Mouse (Mus musculus): Measurements from ENCODE around the gene Uckl1. TPM values are rescaled to one million over a fixed set of nuclear protein-coding genes. Genes with fewer than 3 reads are reported as not detected.

Uckl1 gene
- total RNA-seq, 2 experiments from 2014 or later = 55.1 to 86.5 TPM

- DNase-seq = peak; percentile 1
Observed at GRCm38 (mm10) chr2:181572921-181573920, 11.5 kb downstream of the Uckl1 start.

DNA sequence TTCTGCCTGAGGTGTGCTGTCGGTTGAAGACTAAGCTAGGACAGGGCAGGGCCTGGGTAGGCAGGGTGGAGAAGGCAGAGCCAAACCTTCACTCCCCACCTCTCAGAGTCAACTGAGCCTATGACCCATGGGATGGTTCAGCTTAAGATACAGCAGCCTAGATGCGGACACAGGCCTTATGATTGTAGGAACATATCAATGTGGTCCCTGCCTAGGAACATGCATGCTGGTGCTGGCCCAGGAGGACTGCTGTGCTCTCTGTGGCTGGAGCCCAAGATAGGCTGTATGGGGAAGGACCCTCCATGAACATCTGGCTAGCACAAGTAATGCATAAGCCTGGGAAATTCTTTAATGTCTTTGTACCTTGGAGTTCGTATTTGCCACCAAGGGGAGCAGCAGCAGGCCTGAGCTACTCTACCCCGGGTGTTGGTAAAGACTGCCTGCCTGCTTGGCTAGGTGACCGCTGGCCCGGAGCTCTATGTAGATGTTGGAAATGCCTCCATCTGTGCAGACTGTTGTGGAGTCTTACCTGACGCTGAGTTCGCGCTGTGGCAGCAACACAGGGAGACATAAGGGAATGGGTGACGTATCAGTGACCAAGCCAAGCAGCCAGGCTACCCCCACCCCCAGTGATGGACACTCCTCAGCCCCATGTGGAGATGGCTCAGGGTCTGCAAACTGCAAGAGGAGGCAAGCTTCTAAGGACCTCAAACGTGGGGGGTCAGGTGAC is 12.6 kb downstream of the Uckl1 start:
- no peak for DNase-seq

DNA sequence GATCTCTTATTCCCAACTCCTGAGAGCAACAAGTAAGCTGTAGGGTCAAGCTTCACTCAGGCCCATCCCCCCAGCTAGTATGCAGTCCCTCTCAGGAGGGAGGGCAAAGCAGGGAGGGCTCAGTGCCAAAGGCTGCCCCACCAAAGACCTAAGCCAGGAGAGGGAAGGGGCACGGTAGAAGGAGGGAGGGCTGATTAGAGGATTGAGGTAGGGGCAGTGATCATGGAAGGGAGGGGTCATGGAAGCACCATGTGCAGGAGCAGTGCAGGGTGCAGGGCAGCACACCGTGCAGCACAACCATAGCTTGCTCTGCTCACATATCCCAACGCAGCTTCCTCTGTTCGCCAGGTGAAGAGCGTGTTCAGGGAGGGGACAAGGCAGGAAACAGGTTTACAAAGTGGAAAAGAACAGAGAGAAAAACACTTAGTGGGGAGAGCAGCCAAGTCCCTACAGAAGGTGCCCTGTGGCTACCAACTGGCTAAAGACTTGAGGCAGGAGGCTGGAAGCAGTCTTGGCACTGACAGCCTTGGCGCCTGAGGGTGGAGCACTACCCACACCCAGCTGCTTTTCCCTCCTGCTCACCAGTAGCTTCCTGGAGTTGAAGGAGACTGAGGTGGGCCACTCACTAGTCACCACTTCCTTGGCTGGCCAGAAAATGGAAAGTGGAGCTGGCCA is 13.6 kb downstream of the Uckl1 start:
- no peak for DNase-seq

DNA sequence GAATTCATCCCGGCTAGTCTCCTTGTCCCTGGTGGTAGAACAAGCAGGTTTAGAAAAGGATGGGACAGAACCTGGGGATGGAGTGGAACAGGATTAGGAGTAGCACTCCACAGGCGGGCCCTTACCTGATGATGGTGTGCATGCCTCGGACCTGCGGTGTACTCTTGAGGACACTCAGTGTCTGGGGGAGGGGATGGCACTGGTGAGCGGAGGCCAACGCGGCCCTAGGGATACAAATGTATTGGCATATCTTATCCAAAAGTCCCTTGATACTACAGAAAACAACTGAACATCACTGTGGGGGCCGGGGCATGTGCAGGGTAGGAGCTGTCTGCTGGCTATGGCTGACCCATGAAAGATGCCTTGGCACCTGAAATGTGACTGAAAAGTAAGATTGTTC is 14.3 kb downstream of the Uckl1 start:
- DNase-seq = no peak

DNA sequence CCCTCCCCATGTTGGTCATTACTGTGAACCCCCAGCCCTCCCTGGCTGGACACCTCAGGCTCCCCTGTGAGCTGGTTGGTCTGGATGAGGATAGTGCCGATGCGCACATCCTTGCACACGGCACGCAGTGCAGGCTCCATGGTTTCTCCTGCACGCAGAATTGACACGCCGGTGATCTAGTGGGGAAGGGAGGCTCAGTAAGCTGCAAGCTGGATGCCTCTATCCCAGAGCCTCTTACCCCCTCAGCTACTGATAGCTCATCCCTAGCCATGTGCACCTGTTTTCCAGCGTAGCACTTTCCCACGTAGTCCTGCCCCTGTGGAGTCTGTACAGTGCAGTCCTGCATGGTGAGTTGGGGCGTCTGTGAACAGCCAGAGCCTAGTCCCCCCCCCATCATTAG is 14.8 kb downstream of the Uckl1 start:
- no peak for DNase-seq

DNA sequence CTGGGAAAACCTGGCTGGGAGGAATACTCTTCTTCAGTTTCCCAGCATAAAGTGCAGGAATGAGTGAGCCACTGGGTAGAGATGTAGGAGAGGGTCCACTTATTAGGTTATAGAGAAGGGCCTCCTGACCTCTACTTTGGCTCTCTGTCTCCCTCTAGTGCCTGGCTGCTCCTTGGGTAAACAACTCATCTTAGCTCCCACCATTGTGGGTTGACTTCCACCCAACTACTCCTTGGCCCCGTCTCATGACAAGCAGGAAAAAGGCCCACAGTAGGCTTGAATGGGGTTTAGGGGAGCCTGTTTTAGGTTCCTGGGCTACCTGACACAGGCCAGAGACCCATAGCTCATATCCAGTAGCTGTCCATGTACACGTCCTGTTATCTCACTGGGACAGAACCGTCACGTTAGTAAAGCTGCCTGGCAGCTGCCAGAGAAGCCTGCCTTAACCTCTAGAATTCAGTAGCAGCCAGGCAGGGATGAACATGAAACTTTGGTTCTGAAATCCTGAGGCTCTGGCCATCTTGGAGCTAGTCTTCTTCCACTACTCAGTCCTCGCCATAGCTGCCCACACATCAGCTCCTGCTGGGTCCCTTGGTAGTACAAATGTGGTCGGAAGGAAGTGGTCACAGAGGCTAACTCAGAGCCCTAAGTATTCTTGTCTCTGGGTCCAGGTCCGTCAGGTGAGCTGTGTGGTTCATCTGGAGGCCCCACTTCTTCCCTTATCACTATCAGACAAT is 16.3 kb downstream of the Uckl1 start:
- peak; percentile 73 for DNase-seq

- no peak for DNase-seq
Observed at GRCm38 (mm10) chr2:181567338-181567737, 17.4 kb downstream of the Uckl1 start.

GRCm38 (mm10) chr2:181553772-181554171 is 30.9 kb downstream of the Uckl1 start:
- no peak for DNase-seq

GRCm38 (mm10) chr2:181550233-181550632 is 34.5 kb downstream of the Uckl1 start:
- DNase-seq = no peak

DNA sequence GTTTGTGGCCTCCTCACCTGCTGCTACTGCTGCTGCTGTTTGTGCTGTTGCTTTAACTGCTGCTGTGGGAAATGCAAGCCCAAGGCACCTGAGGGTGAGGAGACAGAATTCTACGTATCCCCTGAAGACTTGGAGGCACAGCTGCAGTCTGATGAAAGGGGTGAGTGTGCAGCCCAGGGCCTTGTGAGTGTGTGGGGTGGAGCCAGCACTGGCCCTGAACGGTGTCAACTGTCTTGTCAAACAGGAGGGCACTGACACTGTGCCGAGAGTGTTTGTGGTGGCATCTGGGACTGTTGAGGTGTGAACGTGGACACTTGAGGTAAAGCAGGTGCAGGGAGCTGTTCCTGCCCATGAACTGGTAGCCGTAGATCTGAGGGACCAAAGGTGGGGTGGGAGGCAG is 36.0 kb downstream of the Uckl1 start:
- DNase-seq = no peak

DNA sequence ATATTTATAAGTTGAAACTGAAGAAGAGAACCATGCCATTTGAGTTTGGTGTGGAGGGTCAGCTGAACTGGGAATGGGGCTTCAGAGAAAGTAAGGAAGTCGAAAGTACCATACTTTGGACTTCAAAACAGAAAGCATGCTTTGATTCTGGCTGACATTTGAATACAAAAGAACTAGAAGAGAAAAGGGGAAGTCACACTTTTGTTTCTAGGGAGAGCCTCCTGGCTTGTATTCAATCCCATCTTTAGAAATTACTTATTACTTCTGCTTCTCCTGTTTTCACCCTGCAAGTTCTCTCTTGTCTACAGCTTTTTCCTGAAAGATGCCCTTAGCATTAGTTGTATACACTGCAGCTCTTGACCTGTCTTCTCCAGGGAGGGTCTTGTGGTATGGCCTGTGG is 36.5 kb downstream of the Uckl1 start:
- DNase-seq = no peak

GRCm38 (mm10) chr2:181546142-181546541 is 38.5 kb downstream of the Uckl1 start:
- no peak for DNase-seq

- DNase-seq = no peak
Observed at GRCm38 (mm10) chr2:181541761-181542380, 42.8 kb downstream of the Uckl1 start.

DNA sequence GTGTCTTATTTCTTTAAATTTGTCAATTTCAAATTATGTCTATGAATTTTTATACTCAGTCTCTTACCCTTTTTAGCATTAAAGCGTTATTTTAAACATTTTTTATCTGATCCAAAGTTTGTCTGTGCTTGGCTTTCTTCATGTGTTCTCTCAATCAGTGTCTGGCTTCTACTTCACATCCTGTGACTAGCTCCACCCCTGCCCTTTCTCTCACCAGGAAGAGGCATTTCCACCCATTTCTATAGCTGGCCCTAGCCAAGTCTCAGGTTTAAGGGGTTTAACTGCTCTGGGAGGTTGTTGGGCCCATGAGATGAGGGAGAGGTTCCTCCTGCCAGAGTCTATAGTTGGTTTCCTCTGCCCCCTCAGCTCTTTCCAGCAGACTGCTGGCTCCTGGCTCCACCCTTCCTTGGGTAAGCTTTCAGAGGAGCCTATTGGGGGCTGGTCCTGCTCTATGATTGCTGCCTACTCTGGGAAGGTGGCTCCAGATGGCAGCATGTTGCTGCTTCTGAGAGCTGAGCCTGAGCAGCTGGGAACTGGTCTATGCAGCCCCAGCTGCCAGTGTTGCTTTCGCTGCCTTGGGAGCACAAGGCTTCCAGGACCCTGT is 47.1 kb downstream of the Uckl1 start:
- DNase-seq = peak; percentile 22

GRCm38 (mm10) chr2:181536410-181536809 is 48.3 kb downstream of the Uckl1 start:
- DNase-seq = no peak

GRCm38 (mm10) chr2:181532589-181532988 is 52.1 kb downstream of the Uckl1 start:
- no peak for DNase-seq

- no peak for DNase-seq
Observed at GRCm38 (mm10) chr2:181529076-181529475, 55.6 kb downstream of the Uckl1 start.

DNA sequence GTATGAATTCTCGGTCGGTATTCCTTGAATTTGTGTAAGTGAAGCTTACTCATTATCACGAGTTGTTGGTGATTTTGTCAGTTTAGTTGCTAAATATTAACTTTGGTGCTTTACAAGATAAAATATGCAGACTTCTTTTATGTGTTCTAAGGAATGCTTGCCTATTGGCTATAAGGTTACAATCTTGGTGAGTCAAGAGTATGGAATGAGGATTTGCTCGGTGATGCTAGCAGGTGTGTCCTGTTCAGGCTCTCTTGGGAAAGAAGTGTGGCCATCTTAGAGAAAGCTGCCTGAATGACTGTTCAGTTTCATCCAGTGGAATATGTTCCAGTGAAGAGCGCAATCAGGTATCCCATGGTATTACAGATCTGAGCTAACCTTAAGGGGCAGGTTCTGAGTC is 59.2 kb downstream of the Uckl1 start:
- no peak for DNase-seq

DNA sequence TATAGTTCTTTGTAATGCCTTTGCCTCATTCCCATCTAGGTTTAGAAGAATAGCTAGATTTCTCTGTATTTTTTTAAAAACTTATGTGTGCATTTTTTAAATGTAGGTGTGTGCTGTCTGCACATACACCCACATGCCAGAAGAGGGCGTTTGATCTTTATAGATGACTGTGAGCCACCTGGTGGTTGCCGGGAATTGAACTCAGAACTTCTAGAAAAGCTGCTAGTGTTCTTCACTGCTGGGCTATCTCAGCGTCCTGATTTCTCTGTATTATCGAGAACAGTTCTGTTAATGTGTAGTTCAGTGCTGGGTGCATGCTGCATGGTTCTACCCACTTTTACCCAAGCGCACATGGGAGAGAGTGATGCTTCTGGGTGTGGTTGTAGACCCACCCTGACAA is 61.9 kb downstream of the Uckl1 start:
- peak; percentile 33 for DNase-seq

DNA sequence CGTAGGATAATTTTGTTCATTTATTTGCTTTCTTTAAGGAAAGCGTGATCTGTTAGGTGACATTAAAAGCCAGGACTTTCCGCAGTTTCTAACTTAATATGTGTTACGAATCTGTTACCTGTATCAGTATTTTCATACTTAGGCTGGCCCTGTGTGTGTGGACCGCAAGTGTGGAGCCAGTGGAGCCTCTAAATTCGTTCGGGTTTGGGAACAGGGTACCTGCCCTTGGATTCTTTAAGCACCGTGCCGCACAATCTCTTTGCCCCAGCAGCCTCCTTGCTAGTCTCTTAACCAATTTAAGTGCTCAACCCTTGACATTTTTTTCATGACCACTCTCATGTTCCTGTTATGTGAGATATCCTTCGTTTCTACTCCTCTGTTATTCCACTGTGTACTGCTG is 63.2 kb downstream of the Uckl1 start:
- DNase-seq = no peak

DNA sequence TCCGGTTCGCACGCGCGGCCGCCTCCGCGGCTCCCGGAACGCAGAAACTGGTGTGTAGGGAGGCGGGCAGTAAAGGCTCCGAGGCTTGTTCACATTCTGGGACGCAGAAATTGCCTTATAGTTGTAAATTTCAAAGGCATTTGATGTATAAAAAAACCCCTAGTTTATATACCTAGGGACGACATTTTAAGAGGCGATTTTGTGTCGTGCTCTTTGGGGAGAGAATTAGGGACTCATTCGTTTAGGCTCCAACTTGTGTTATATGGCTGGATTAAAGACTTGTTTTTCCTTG is 63.8 kb downstream of the Uckl1 start:
- no peak for DNase-seq
